Mouse (Mus musculus): ENCODE data around the gene Socs4. TPM values are rescaled to one million over a fixed set of nuclear protein-coding genes. Genes with fewer than 3 reads are reported as not detected.

Gene Socs4
- total RNA-seq (2023), result 10.0 and 12.1 TPM in 2 replicates

DNA sequence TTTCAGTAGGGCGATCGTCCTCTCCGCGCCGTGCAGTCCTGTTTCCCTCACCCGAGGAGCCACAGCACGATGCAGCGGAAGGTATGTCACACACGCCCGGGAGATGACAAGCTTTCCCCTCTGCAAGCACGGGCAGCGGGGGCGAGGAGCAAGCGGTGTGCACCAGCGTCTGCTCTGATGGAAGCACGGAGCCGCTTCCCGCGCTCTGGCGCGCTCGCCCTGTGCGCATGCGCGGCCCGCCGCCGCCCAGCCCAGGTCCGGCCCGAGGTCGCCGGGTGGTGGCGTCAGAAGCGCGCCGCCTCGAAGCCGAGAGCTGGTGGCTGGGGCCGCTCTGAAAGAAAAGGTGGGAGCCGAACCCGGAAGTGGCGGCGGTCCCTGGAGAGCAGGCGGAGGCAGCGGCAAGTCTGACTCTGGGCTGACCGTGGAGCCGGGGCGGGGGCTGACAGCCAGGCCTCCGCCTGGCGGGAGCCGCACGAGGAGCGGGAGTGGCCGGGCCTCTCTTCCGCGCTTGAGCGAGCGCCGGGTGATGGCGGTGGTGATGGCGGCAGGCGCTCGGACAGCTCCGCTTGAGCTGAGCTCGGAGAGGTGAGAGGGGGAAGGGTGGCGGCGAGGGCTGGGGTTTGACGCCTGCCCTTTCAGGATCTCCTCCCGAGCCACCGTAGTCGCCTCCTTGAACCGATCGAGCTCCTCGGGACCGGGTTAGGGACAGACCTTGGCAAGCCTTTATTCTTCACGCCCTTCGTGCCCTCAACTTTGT lies at the start of gene Socs4, which contains the start of gene Wdhd1:
TSS of gene Socs4 (plus strand) at position 295 of the 757 bp plus-strand sequence.
TSS of gene Wdhd1 (minus strand) at position 221 of the 757 bp plus-strand sequence.

DNA sequence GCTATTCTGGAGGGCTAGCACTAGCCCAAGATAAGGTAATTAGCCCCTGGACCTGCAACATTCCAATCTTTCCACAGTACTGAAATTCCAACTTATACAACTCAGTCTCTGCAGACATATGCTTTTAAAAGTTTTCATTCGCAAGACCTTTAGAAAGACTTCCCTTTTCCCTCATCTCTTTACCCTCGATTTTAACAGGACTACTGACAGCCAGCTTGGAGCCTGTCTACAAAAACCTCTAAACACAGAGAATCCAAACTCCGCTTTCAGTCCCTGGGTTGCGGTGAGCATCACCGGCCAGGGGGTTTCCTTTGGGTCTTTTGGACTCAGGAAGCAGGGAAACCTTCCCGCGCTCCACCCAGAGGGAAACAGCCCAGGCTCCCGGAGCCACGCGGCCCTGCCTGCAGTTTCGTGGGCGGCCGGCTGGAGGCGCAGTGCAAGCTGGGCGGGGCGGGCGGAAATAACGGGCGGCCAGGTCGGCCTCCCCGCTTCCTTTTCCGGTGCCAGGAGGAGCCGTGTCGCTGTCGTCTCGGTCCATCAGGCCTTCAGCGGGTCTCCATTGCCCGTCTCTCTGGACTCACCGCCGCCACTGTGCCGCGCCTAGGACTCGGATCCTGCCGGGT lies 21.2 kb downstream of the Socs4 start, which contains the start of gene Mapk1ip1l:
TSS of gene Mapk1ip1l (plus strand) at position 482 of the 623 bp plus-strand sequence.

Other genes with a start within 250 kb of the Socs4 start
- gene Gch1, start 87.5 kb upstream of the Socs4 start, total RNA-seq (2023), result 20.8 and 28.9 TPM in 2 replicates
- 18.6 and 37.1 TPM in 2 replicates for gene Wdhd1, start 74 bp upstream of the Socs4 start, total RNA-seq (2023)
- 119 and 140 TPM in 2 replicates for gene Mapk1ip1l, start 21.3 kb downstream of the Socs4 start, total RNA-seq (2023)
- gene Lgals3, start 90.8 kb downstream of the Socs4 start, total RNA-seq (2023), result 482 and 610 TPM in 2 replicates
- gene Dlgap5, start 141.5 kb downstream of the Socs4 start, total RNA-seq (2023), result 48.0 and 51.5 TPM in 2 replicates
- gene Fbxo34, start 173.5 kb downstream of the Socs4 start, total RNA-seq (2023), result 28.7 and 29.6 TPM in 2 replicates